Mouse (Mus musculus) spleen, postnatal 36 days (tissue): ENCODE measurements around the gene Capn15.

Source experiments
- DNase-seq, 2 experiments: peaks; one replicate each; pipeline ENCODE4 v3.0.0; 2022; ENCODE audit warnings: low spot score in 2 of 2, mixed read lengths in 1 of 2

Capn15 gene

DNA sequence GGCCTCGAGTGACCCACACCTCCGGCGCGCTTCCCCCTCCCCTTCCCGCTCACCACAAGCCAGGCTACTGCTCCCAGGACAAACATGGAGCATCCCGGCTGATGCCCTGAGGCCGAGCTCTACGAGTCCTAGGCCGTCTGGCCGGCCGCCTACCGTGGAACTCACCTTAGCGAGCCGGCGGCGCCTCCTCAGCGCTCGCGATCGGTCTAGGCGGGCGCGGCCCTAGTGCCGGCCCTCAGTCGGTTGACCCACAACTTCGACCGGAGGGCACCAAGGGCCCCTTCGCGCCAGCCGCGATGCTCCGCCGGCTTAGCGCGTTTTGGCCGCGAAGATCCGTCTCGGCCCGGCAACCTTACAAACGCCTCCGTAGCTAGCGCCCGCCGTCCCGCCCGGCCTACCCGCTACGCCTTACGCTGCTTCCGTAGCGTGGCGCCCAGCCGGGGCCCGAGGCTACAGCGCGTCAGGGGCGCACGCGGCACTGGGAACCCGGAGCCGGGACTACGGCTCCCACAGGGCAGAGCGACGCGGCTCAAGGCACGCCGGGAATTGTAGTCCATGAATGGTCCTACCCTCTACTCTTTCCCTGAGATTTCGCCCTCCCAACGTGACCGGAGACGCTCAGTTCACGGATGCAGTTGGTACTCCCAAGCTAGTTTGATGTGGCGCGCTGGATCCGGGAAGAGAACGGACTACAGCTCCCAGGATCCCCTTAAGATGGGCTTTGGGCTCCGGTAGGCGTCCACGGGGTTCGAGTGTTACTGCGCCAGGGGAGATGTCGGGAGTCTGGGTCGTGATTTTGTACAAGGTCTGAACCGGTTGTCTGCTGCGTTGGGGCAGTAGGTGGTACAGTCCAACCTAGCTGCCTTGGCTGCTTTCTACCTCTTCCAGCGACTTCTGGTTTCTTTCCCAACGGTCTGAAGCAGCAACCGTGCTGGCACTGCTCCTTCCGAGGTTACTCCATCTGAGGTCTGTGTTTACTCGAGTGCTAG is at the start of gene Capn15:
Capn15 (minus strand) TSS at position 491 of the 989 bp plus-strand sequence.
- peak; percentile 90 to 92 for DNase-seq

DNA sequence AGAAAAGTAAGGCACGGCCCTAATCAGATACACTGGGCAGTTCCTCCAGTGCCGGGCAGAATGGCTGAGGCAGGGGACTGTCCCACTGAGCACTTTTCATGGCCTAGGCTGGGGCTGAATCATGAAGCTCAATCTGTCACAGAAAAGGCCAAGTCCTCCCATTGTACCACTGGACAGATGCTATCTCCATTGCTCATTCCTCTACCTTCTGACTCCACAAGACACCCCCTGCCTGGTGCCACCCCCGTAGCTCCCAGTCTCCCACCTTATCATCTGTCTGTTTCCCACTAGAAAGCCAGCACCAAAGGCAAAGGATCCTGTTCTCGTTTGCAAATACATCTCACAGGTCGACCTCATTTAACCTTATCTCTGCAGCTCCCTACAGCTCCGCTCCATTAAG is 46.4 kb upstream of the Capn15 start:
- no peak for DNase-seq

DNA sequence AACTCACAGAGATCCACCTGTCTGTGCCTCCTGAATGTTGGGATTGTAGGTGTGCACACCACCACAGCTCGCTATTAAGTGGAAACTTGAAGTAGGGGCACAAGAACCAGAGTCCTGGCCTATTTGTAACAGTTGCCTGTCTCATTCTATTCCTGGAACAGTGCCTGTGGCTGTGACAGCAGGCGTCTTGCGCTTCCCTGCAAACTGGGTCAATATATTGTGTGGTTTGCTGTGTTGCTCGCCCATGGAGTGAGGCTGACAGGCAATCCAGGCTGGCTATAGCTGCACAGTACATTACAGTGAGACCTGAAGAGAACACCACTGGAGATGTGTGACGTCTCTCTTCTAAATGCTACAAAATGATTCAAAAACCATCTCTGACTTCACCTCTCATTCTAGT is 46.0 kb upstream of the Capn15 start:
- DNase-seq: no peak

DNA sequence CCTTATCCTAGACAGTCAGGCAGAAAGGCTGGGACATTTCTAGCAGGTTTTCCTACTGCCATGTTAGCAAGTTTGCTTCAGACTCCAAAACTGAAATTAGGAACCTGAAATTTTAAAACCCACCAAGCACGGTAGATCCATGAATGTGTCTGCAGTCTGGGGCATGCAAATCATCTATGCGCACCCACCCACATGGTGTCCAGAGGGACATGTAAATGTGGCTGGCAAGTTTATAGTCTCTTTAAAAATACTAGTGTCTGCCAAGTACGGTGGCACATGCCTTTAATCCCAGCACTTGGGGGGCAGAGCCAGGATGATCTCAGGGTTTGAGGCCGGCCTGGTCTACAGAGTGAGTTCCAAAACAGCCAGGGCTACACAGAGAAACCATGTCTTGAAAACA is 42.7 kb upstream of the Capn15 start:
- no peak for DNase-seq

DNA sequence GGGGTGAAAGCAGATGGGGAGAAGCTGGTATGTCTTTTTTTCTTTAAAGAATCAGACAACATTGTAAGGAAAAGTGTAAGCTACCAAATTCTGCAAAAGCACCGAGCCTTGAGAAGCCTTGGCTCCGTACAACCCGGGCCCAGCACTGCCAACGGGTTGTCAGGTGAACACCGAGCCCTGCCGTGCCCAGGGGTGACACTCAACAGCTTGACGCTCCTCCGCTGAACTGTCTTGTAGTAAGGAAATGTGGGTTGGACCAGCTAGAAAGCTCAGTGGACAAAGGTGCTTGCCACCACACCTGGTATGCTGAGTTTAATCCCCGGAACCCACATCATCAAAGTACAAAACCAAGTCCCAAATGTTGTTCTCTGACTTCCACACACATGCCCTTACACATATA is 39.1 kb upstream of the Capn15 start:
- DNase-seq: no peak

DNA sequence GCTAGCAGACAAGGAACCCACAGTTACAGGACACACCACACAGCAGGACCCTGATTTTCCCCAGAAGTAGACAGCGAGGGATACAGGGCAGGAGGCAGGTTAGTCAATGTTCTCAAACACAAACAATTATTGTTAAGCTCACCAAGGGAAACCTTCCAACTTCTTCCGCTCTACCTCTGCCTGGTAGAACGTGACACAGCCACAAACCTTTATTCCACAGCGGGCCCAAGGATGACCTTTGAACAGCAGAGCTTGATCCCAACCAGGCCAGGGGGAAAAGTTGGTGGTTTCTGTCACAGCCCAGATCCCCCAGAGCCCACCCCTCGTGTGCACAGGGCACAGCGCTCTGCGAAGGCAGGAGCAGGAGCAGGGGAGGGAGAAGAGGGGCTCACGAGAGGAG is 38.4 kb upstream of the Capn15 start:
- DNase-seq: no peak

DNA sequence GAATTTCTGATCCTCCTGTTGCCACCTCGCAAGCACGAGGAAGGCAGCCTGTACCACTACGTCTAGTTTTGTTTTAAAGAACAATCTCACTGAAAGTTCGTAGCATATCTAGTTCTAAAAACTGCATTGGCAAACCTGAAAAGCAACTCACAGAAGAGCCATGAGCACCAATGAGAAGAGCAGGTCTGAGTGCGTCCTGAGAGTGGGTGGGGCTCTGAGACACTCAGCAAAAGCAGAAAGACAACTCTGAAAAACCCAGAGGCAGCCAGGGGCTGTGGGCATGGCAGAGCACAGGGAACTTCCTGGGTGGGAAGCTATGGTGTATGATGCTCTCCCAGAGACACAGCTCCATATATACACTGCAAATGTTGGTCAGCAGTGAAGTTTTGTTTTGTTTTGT is 37.6 kb upstream of the Capn15 start:
- DNase-seq: no peak

DNA sequence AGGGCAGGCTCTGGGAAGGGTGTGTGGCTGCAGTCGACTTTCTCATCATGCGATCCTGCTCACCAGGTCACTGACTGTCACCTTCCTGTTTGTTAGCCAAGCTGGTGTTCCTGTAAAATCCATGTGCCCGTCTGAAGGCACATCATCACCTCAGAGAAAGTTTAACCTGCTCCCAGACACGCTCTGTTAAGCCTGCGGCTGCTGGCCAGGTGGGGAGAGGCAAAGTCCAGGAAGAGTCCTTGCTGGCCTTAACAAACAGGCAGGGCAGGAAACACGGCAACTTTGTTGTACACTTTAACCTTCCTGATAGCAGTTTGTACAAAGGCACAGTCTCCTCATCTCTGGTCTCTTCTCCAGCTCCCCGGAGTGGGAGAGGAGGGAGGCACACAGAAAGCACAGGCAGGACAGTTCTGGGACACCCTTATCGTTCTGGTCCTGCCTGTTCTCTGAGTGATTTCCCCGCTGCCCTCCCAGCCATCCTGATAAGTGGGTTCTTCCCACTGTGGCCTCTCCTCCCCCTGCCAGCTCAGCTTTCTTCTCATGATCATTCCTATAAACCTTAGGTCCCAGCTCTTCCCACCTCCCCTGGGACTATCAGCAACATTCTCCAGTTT is 36.2 kb upstream of the Capn15 start:
- no peak for DNase-seq

DNA sequence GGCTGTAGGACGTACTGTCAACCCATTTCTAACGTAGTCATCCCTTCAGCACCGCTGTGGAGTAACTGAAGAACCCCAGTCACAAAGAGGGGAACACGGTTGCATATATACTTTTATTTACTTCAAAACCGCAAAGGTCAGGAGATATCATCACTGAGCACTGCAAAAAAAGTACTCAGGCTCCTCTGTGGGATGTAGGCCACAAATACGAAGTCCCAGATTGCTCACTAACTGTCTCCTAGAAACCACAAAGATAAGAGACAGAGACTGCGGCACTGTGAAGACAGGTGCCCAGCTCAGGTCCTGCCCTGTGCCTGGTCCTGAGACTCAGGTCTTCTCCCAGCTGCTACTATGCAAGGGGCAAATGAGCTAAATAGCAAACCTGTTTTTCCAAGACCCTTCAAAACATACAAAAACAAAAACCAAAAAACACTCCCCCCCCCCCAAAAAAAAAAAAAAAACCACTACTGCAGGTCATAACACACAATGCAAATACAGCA is 35.3 kb upstream of the Capn15 start:
- no peak for DNase-seq

DNA sequence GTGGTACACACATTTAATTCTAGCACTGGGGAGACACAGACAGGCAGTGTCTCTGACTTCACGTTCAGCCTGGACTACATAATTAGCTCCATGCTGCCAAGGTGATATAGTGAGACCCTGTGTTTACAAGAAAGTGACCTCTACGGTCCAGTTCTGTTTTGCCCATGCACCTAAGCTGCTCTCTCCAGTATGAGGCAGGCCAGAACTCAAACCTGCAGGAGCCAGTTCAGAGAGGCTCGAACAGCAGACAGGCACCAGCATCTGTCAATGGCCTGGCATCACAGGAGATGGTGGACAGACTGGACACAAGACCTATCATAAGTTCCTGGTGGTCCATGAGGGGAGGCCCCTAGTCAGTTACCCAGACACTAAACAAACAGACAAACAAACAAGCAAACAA is 32.8 kb upstream of the Capn15 start:
- no peak for DNase-seq

DNA sequence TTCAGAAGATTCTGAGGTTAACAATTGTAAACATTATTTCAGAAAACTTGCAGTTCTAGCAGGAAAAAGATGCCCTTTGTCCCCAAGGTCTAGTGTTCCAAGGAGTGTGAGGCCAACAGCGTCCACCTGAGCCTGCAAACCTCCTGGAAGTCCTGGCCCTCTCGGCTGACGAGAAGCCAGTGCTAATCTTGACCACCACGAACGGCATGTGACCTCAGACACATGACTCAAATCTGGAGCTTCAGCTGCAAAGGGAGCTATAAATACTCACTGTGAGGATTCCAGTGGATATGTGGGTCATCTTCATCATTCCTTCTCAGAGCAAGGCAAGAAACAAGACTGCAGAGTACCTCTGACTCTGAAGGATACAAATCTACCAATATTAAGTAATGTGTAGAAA is 32.4 kb upstream of the Capn15 start:
- no peak for DNase-seq

DNA sequence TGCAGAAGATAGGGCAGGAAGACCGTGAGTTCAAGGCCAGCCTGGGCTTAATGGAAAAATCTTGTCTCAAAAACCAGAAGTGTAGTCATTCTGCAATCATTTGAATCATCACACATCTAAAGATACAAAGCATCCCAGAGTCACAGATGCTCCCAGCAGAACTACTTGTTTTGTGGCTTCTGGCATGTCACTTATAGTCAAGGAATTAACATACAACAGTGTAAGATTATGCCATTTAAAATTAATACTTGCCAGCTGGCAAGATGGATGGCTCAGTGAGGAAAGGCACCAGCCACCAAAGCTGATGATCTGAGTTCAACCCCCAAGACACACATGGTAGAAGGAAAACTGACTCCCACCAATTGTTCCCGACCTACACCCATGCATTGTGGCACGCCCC is 31.4 kb upstream of the Capn15 start:
- no peak for DNase-seq

DNA sequence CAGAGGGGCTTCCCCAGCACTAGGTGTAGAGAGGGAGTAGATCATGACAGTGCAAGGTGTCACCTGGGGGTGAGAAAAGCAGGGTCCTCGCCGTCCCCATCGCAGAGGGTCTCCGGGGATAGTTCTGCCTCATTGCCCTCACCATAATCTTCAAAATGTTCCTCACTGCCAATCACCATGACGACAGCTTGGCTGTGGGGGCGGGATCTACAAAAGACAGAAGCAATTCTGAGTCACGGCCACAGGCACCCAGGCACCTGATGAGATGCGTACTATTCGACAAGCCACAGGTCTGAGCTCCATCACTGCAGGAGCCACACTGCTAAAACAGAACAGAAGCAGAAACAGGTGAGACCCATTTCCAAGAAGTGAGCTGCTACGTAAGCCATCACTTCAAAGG is 28.1 kb upstream of the Capn15 start:
- DNase-seq: no peak

DNA sequence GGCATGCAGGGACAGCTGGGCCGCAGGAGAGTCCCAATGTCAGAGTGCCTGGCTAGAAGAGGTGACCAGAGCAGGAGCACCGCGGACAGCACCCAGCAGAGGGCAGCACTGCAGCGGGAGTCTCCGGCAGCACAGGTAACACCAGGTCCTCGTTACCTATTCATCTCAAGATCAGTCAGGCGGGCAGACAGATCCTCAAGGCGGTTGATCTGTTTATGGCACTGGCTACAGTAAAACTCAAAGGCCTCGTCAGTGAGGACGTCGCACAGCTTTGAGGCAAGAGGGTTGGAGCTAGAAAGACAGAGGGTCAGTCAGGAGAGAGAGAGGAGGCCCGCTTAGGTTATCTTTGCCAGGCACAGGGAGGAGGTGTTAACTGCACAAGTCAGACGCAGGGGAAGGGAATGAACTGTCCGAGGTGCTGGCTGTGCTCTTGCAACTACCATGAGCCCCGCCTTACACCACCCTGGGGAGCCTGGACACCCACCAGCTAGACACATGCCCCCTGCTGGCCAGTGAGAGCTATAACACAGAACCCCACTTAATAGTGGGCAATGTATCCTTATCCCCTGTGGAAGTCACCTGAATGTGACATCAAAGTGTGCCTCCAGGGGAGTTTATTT is 26.4 kb upstream of the Capn15 start:
- DNase-seq: peak; percentile 76 to 78

DNA sequence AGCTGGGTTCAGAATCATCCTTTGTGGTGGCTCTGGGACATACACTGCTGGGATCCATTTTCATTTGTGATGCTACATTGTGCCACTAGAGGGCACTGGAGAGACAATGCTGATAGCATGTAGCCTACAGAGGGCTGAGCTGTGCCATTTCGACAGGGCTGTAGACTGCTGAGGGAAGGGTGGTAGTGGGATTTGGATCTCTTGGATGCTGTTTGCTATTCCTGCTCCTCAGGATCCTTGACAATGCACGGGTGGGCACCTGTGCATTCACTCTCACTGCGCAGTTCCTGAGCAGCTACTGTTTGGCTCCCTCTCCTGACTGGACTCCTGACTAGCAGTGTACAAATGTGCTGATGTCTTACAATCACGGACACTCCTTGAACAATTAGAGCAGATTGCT is 23.9 kb upstream of the Capn15 start:
- peak; percentile 63 to 68 for DNase-seq

DNA sequence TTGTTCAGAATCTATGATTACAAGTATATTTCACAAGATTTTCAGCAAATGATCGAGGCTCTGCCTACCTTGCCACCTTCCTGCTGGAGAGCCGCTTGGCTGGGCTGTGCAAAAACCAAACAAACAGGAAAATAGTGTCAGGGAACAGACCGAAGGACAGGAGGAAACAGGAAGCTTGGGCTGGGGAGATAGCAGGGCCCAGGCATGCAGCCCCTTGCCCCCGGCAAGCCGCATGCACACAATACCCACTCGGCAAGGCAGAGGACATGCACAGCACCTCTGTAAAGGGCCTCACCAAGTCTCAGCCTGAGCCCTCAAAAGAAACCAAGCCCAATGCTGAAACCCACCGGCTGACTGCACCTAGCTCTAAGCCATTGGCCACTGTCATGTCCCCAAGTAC is 23.2 kb upstream of the Capn15 start:
- DNase-seq: no peak

DNA sequence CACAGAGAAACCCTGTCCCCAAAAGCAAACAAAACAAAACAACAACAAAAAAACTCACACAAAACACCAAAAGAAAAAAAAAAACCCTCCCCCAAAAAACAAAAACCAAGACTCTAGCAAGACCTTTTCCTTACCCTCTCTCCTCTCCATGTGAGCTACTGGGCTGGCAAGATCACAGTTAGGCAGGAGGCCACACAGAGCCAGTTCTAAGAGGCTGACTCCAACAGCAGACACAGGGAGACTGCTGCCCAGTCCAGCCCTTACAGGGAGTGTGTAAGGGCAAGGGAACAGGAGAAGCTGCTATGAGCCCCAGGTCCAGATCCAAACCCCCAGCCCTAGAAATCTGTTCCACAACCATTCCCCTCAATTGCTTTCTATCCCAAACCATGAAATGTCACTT is 22.7 kb upstream of the Capn15 start:
- no peak for DNase-seq

DNA sequence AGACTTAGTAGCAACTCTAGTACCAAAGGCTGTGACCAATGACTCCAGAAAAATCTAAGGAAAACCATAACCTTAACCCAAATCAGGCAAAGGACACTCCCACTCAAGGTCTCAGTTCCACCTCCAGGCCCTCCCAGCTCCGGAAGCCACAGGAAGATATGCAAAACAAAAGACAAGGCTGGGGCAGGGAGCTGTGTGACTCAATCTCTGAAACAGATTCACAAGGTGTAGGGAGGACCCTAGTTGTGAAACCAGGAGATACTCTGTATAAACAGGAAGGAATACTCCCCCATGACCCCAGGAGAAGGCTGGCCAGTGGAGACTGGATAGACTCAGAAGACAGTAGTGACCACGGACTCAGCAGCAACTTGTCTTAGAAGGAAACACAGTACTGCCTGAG is 22.1 kb upstream of the Capn15 start:
- no peak for DNase-seq

DNA sequence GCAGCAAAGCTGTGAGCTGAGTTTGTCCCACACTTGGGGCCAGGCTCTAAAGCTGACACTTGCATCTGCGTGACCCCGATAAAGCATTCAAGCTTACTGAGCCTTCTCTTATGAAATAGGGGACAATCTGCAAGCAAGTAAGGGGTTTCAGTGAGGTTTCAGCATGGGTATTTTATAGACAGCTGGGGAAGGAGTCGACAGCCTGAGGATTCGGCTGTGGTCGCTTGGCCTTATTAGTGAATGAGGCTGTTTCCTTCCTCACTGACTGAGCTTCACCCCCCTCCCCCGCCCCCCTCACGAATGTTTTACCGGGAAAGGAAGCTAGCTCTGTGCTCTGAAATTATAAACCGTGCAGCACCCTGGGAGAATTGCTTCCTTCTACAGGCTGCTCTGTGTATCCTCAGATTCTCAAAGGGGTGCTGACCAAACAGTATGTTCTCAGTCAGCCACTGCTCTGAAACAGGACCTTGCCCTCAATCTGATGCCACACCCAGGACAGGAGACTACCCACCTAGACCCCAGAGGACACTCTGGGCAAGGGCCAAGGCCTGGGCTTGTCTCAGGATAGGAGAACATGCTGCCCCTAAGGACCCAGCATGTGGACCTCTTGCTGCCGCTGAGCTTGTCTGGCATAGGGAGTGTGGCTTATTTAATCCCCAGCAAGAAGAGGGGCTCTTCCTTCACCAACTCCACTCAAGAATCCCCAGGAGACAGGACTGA is 20.3 kb upstream of the Capn15 start:
- DNase-seq: no peak

DNA sequence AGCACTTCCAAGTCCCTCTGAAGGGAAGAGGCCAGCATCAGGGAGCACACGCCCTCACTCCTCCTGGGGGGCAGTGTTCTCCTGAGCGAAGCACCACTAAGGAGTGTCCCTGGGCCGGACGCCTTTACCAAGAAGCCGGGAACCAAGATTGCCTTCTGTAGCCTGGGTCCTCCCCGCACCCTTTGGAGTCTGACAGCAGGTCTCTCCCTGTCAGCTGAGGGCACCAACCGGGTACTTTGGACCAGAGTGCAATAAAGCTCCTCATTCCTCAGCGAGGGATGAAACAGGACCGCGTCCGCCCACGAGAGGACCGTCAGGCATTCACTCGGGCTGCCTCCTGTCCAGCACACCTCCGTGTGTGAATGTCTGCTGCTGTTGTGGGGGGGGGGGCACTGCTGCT is 19.1 kb upstream of the Capn15 start:
- no peak for DNase-seq

DNA sequence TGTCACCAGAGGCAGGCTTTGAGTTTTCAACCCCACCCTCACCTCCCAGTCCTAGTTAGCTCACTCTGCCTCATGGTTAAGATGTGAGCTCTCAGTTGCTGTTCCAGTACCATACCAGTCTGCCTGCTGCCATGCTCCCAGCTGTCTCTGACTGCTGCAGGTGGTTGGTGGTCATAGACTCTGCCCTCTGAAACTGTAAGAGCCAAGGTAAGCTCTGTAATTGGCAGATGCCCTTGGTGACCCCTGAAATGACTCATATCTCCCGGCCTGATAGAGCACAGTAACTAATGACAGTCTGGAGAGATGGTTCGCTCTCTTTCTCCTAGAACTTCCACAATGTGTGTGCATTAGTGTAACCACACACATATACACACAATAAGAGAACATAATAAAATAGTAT is 18.3 kb upstream of the Capn15 start:
- DNase-seq: no peak

DNA sequence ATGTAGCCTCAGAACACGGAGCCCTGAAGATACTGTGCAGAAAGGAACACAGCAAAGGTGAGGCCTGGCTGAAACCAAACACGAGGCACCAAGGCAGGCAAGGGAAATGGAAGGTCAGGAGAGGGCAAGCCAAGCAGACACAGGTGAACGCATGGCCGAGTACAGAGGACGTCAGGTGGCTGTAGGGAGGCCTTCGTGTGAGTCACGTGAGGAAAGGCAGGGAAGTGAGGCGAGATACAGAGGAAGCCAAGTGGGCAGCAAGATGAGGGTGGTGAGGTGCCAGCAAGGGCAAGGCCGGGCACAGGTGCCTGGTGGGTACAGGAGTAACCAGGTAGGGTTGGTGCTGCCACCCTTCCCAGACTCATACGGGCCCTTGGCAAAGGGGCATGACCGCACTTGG is 12.8 kb upstream of the Capn15 start:
- DNase-seq: no peak
